Mouse (Mus musculus) urinary bladder, postnatal 10 days (tissue): ENCODE measurements around the gene Nr2f2.

Source experiments
- DNase-seq: peaks from one replicate; pipeline ENCODE4 v3.0.0; 2022; ENCODE audit warnings: low spot score

The Nr2f2 gene

DNA sequence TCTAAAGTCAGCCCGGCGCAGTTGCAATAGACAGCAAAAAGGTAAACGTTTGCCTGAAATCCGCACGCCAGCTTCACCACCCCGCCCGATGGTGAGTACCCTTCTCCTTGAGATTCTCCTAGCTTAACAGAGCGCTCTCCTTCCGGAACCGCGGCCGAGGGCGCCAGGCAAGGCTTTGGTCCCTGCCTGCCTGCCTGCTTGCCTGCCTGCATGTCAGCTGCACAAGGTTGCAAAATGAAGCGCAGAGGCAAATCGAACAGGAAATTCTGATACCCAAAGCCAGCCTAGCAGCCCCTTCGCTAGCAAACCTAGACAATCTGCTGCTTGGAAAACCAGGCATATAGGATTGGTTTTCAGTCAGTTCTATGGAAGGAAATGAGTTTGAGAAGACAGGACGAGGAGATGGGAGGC, 1.1 kb downstream of the Nr2f2 start:
- no peak for DNase-seq

DNA sequence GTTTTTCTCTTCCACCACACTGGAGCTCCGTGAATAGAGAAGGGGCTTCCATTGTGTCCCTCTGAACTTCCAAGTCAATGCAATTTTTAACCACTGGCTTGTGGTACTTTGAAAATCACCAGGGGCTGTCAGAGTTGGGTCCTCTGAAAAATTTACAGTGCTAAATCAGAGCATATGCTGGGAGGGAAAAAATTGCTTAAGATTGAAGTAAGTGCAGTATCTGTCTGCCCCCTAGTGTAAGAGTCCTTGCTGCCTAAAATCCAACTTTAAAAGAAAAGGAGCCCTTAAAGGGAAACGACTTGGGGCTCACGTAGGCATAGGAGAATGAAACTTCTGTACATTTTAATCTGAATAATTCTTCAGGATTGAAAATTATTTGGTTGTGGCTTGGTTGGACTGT, 1.7 kb downstream of the Nr2f2 start:
- no peak for DNase-seq

DNA sequence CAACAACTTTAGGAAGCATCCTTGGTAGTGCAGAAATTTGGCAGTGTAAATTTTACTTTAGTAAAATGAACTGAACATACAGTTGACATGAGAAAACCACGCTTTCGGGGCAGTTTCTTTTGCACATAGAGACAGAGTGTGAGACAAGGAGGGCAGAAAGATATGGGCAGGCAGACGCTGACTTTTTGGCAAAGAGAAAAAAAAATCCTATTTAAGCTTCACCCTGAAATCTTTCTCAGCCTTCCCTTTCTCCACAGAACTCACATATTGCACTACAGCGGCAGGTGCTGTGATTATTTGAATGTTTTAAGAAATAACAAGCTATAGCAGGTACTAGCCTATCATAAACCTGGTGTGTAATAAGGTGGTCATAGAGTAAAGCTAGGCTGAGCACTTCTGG, 3.2 kb downstream of the Nr2f2 start:
- DNase-seq: no peak

DNA sequence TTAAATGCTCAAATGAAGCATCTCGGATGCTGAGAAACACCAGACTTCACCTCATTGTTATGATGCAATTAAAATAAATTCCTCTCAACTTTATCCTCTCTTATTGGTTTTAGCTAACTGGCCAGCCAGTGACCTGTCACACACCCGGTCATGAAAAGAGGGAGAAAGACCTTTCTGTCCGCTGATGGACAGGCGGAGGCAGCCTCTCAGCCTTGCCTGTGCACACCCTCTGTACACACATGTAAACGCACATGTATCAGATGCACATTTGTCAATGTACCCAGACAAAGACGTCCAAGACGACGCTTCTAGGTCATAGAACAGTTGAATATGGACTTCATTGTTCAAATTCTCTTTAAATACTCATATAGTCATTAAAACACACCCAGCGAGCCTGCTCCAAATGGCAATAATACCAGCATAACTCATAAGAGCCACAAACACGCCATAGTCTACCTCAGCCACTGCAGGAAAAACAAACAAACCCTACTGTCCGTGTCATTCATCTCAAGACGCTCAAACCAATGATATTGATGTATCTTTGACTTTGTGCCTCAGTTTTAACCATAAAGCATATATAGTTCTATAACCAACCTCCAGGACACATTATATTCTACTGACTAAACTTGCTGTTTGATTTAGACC, 3.9 kb downstream of the Nr2f2 start:
- DNase-seq: no peak

DNA sequence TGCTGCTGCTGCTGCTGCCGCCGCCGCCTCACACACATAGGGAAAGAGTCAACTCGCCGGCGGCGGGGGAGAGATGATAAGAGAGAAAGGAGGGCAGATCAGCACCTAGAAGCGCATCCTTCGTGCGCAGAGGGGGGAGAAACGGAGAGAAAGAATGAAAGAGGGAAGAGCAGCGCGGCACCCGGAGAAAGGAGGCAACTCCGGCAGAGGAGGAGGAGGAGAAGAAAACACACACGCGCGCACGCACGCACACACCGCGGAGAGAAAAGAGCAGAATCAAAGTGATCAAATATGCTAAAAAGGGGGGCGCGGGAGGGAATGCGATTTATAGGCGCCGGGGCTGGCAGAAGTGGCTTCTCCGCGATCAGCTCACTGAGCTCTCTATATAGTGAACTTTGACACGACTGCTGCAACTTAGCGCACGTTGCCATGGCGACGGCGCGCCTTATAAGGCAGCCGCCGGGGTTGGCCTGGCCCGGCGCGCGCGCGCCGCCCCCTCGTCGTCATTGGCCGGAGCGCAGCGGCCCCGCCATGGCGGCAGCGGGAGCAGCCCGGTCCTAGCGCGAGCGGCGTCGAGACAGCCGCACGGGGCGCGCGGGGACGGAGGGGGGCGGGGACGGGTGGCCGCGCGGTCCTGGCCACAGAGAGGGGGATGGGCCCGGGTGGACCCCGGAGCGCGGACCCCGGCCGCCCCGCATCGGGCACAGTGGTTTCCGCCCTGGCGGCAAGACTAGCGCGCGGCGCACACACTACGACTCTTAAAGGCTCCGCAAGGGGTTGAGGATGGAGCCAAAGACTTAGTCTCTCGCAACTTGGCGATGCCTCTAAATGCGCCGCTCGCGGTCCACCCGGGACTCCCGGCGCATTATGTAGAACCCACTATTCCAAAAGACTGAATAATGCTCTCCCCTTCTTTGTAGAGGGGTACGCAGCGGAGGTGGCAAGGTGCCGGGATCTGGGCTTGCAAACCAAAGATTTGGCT, 4.9 kb downstream of the Nr2f2 start:
- DNase-seq: peak; percentile 86

DNA sequence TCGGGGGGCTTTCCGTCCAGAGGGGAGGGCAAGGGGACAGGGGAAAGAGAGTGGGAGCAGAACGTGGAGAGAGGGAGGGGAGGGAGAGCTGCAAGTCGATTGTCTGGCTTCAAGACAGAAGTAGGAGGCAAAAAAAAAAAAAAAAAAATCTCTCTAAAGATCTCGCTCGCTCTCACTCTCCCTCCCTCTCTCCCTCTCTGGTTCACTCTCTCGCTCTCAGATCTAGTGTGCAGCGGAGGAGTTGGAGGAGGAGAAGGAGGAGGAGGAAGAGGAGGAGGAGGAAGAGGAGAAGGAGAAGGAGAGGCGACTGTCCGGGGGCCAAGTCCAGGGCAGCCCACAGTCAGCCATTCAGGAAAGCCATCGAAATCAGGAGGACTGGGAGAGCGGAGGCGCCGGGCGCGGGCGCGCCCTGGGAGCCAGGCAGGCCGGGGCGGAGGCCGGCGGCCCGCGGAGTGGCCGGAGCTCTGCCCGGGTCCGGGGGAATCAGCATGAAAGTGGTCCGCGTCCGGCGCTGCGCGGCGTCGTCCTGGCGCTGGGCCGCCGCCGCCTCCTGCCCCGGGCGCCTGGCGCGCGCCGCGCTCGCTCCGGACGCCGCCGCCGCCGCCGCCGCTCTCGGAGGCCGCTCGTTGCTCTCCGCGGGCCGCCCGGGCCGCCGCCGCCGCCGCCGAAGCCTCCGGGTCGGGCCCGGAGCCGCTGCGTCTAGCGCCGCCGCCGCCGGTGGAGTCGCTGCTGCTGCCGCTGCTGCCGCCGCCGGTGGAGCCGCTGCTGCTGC, 5.7 kb downstream of the Nr2f2 start:
- DNase-seq: no peak

DNA sequence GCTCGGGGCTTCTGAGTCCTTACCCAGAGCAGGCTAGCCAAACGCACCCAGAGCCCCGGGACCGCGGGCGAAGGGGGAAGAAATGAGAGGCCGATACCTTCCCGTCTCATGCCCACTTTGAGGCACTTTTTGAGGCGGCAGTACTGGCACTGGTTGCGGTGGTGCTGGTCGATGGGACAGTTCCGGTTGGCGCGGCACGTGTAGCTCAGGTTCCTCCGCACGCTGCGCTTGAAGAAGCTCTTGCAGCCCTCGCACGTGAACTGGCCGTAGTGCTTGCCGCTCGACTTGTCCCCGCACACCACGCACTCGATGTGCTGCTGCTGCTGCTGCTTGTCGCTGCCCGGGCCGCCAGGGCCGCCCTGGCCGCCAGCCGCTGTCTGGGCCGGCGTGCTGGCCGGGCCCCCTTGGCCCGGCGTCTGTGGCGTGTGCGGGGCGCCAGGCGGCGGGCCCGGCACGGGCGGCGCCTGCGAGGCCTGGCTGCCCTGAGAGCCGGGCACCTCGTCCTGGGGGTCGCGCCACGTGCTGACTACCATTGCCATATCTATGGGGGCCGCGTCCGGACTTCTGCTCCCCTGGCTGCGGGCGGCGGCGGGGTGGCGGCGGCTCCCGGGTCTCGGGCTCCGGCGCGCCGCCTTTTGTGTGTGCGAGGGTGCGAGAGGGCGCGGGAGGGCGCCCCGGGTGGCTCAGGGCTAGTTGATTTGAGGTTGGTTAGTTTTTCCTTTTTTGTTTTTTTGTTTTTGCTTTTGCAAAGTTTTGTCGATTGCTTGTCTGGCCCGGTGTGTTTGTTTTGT, 6.5 kb downstream of the Nr2f2 start:
- DNase-seq: no peak

DNA sequence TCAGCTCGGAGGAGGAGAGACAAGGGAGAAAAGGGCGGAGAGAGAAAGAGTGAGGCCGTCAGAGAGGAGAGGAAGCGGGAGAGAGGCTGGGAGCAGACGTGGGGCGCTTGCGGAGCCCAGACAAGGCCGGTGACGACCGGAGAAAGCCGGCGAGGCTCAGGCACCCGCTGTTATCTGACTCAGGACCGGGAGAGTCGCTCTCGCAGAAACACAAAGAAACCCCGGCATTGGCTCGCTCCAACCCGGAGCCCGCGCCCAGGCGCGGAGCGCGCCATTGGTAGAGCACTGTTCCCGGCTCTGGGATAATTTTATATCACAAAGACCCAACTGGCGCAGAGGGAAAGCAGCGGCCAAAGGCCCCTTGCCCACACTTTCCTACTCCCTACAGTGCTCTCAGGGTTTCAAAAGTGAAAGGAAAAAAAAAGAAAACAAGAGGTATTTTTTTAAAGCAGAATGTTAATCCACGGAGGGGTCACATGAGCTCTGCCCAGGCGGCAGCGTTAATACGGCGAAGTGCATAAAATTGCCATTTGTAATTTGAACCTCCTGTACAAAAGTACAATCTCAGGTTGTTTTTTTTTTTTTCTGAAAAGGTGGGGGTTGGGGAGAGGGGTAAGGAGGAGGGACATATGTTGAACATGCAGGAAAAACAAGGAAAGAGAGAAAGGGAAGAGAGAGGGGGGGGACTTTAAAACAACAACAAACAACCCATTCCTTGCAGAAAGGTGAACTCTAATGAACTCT, 7.5 kb downstream of the Nr2f2 start:
- no peak for DNase-seq

DNA sequence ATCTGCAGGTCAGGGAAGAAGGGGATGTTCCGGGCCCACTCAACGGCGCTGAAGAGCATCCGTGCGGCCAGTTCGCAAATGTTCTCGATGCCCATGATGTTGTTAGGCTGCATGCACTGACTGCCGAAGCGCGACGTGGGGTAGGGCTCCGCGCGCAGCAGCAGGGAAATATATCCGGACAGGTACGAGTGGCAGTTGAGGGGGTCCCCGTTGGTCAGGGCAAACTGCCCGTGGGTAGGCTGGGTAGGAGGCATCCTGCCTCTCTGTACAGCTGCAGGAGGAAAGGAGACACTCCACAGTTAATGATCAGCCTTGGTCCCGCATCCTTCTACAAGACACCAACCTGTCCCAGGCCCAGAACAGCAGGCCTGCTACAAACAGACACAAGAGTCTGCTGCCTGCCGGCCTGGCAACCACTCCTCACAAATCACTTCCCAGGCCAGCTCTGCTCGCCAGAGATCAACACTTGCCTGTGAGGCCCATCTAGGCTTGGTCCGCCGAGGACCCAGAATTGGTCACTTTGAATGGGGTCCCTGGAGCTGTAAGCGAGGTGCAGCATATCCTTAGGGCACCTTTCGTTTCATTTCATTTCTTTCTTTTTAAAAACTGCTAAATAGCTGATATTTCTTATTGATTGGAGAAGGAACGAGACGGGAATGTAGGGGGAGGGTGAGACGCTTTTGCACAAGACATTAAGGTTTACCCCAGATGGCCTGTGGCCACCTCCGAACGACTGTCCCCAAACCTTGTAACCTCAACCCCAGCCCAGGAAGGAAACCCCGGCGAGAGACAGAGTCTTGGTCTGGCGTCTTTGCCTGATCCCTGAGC, 8.3 kb downstream of the Nr2f2 start:
- no peak for DNase-seq

DNA sequence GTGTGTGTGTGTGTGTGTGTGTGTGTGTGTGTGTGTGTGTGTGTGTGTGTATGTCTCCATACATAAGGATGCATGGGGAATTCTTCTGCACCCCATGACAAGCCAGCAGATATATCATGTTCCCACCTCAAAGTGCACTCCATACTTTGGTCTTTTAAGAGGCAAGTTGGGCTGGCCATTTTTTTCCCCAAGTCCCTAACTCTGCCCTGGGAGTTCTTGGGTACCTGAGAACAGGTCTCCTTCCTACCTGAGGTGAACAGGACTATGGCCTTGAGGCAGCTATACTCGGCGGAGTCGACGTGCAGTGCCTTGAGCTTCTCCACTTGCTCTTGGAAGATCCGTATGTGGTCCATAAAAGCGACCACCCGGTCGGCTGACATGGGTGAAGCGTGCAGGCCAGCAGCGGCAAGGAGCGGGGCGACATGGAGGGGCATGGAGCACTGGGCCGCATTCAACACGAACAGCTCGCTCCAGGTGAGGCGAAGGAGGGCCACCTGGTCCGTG, 9.0 kb downstream of the Nr2f2 start:
- DNase-seq: no peak

DNA sequence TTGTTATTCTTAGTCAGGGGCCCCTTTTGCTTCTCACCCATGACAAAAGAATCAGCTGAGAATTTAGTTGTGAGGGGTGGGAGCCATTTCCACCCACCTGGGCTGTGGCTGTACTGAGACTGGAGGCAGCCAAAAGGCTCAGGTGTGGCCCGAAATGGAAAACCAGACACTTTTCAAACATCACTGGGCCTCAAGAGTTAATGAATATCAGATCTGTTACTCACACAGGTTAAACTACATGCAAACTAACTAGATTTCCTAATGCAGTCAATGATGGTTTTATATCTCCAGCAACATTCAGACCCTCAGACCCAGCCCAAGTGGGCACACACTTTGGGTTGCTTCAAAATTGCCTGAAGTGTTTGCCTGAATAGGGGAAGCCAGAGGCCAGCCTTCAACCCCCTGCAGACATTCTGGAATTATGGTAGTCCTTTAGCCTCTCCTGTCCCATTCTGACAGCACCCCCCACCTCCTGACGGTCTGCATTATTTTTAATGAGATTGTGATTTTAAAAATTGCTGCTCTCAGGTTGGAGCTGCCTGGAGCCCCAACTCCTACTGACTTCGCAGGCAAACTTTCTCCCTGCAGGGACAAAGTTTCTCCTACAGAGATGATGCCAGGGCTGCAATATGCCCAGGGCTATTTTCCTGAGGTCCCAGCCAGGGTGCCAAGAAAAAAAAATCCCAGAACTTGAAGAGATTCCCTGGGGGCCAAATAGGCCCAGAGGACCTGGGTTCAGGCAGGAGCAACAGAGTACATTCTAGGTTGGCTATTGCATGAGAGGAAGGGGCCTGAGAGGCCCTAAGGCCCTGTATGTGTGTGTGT, 9.6 kb downstream of the Nr2f2 start:
- no peak for DNase-seq

DNA sequence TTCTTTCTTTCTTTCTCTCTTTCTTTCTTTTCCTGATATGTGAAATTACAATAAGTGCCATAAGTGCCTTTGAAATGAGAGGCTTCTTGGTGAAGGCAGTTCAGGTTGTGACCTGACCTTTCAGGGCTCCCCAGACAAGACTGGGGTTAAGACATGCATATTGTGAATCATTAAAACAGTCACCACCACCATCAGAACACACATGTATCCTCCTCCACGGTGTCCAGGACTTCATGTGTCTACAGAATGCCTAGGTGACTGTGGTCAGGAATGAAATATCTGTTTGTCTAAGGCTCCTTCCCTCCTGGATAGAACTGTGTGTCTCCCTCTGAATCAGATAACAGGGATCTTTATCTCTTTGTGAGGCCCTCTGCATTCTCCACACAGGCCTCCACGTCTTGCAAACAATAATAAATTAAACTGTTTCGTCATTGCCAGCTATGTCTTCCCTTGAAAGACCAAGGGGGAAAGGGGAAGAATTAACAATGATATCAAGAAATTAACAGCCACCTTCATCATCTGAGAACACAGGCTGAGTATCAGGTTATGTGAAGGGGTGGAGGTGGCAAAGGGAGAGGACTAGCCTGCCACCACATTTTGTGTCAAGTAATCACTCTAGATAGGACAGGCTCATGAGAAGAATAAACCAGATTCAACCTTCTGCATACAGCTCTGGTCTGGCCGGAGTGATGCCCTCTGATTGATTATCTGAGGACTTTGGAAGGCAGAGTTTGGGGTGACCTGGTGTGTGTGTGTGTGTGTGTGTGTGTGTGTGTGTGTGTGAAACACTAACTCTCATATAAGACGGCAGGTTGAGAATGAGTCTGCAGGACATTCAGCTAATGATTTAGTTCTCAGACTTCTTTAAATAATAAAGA, 10.6 kb downstream of the Nr2f2 start:
- no peak for DNase-seq

DNA sequence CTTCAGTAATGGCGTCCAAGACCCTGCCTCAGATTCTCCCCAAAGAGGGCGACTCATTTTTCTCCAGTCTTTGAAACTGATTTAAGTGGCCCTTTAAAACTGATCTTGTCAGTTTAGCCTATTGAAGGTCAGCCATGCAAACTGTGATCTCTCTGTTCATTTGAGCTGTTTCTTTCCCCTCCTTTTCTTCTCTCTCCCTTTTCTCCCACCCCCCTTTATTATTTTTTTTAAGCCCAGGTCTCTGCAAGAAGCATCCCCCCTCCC, 11.2 kb downstream of the Nr2f2 start:
- no peak for DNase-seq

DNA sequence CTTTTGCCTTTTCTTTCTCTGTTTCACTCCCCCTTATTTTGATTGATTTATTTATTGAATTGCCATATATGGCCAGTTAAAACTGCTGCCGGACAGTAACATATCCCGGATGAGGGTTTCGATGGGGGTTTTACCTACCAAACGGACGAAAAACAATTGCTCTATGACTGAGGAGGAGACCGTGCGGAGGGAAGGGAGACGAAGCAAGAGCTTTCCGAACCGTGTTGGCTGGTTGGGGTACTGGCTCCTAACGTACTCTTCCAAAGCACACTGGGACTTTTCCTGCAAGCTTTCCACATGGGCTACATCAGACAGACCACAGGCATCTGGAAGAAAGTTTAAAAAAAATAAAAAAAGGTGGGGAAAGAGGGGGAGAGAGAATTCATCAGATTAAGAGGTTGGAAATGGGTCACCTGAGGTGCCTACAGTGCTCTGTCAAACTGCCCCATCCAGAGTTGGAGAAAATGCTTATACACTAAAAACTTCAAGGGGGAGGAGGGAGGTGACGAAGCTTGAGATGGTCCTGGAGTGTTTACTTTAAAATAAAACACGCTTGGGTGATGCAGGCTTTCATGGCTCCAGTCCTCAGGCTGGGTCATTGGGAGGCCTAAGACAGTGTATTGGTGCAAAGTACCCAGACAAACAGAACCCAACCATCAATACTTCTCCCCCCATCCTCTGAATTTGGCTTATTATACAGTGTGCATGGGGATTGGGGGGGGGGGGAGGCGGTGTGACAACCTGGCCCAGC, 11.8 kb downstream of the Nr2f2 start:
- DNase-seq: no peak

DNA sequence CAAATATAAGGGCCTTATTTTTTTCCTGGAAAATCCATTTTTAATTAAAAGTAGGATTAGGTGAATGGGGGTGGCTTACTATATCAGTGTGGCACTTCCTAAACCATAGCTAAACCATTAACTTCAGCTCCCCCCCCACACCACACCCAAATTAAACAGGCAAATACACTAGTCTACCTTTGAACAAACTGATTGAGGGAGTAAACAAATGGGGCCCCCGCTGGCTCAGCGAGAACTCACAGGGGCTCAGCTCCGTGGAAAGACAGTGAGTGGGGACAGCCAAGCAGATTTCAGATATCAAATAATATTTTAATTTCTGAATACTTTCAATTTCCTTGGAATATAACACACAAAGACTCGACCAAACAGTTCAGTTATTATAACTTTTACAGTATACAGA, 13.4 kb downstream of the Nr2f2 start:
- no peak for DNase-seq

DNA sequence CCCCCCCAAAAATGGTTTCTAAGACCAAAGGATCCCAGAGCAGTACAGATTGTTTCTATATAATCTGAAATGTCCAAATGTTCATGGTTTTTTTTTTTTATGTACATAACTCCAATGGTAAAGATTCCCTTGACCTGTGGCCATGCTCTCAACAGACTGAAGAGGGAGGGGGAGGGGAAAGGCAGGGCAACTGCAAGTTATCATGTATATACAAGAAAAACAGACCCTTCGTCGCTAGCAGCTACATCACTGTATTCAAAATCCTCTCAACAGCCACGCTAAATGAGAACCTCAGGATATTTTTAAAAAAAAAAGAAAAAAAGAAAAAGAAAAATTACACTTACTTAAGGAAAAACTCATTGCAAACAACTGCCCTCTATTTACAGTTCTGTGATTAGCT, 13.9 kb downstream of the Nr2f2 start:
- DNase-seq: no peak

DNA sequence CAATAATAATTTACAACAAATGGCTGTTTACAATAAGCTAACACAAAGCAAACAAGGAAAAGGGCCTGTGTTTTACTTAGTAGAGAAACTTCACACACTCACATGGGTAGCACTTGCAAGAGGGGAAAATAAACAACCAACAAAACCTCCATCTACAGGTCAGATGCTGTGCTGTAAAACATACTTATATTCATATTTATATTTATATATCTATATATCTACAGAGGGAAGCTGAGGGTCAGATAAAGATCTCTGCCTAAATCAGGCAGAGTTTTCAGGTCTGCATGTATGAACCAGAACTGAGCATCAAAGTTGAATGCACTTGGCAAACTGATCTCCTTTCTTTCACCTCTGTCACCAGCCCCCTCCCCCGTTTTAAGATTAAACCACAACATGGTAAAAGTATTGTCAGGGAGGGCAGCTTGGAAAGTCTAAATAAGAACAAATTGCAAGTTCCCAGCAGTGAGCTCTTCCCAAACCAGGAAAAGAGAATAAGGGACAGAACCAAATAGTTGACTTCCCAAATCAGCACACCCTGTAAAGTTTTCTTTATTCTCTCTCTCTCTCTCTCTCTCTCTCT, 14.5 kb downstream of the Nr2f2 start:
- no peak for DNase-seq
